Mouse (Mus musculus) intestine, postnatal 0 days (tissue): ENCODE measurements around the gene Hs1bp3. TPM values are rescaled to one million over a fixed set of nuclear protein-coding genes. Genes with fewer than 3 reads are reported as not detected.

Experiments
- ATAC-seq: fragments of 200-750 bp; cut with Nextera tagmentation; 2 replicates; pipeline ENCODE4 v1.8.0; 2017; ENCODE audit warnings: mild to moderate bottlenecking, moderate TSS enrichment, moderate library complexity
- H3K27ac ChIP-seq: fragments of 300-500 bp; sonication (generic); 2 replicates; pipeline ENCODE4 v1.5.1; 2014; ENCODE audit warnings: mild to moderate bottlenecking, low read depth, low read length, moderate library complexity
- H3K27me3 ChIP-seq: fragments of 300-500 bp; sonication (generic); replicated peaks from 2 replicates; pipeline ENCODE4 v1.6.1; 2014; ENCODE audit warnings: low read length, mixed read lengths; ENCODE audit not compliant: control insufficient read depth, insufficient read depth
- H3K36me3 ChIP-seq: fragments of 300-500 bp; sonication (generic); 2 replicates; pipeline ENCODE4 v1.6.1; 2014; ENCODE audit warnings: mild to moderate bottlenecking, moderate library complexity; ENCODE audit not compliant: control insufficient read depth, insufficient read depth
- H3K4me1 ChIP-seq: fragments of 300-500 bp; sonication (generic); replicated peaks from 2 replicates; pipeline ENCODE4 v1.6.1; 2014; ENCODE audit warnings: antibody characterized with exemption, low read length, mixed read lengths; ENCODE audit not compliant: control insufficient read depth, insufficient read depth
- H3K4me2 ChIP-seq: fragments of 300-500 bp; sonication (generic); replicated peaks from 2 replicates; pipeline ENCODE4 v1.6.1; 2014; ENCODE audit warnings: low read depth, mild to moderate bottlenecking, moderate library complexity
- H3K4me3 ChIP-seq: fragments of 300-500 bp; sonication (generic); 2 replicates; pipeline ENCODE4 v1.5.1; 2014; ENCODE audit warnings: low read depth, low read length
- H3K9ac ChIP-seq: fragments of 300-500 bp; sonication (generic); 2 replicates; pipeline ENCODE4 v1.6.1; 2014; ENCODE audit warnings: mild to moderate bottlenecking, low read depth, low read length
- H3K9me3 ChIP-seq: fragments of 300-500 bp; sonication (generic); 2 replicates; pipeline ENCODE4 v1.6.1; 2016; ENCODE audit warnings: mixed run types; ENCODE audit not compliant: control insufficient read depth
- CTCF ChIP-seq: sonication (generic); IDR thresholded peaks from 2 replicates; pipeline ENCODE4 v1.5.1; 2016; ENCODE audit warnings: low read depth, mild to moderate bottlenecking, control low read depth, antibody characterized with exemption, moderate library complexity
- WGBS: fragments of 180-500 bp; shearing (Covaris S2); extraction: QIAGEN DNeasy Blood & Tissue Kit; methylation state at CpG from one replicate; pipeline ENCODE4 v1.1.7; 2014; 5-methylcytosine and 5-hydroxymethylcytosine counted together
- polyA plus RNA-seq: library from polyadenylated mRNA; unstranded; fragments of >200 nt; fragmentation: Nextera tagmentation; extraction: Ambion mirVana; gene quantifications from 2 replicates; pipeline ENCODE4 v1.2.1, GENCODE M21; 2015

Gene Hs1bp3
- polyA plus RNA-seq, 1 experiment from 2014 or later = 20.5 TPM

DNA sequence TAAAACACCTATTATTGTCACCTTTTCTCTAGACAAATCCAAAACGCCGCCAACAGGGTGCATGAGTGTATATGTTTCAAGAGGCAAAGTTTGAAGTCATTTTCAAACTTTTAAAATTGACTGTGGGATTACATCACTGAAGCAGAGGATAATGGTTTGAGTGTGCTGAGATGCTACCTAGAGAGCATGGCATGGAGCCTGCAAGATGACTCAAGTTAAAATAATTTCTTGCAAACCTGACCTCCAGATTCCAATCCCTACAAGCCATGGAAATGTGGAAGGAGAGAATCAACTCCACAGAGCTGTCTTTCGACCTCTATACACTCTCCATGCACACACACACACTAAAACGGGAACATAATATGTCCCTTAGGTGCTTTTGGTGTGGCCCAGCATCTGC, 966 bp upstream of the Hs1bp3 start:
- 90% methylated on average over 4 of the region's 4 CpGs for WGBS
- no peak for TF ChIP-seq CTCF

DNA sequence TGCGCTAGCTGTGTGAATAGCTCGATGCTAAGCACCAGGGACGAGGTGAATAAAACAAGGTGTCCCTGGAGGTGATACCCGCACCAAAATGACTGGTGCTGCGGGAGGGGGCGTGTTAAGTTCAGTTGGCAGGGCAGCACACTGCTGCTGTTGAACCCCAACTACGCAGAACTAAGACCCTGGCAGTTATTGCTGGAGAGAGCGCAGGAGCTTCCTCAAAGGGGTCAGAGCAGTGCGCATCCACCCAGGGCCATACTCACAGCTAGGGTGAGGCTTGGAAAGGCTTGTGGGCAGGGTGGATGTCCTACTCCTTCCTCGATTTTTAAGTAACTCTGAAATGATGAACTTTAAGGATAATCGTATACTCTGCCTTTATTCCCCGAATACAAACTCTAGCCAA, 541 bp downstream of the Hs1bp3 start:
- peak overlapping the region; percentile 74 for H3K4me3 ChIP-seq
- H3K9me3 ChIP-seq = no peaks in the 10 kb centered on the region
- 0 out of 2 replicates have a peak overlapping the region, but pooled peaks have one; percentile 31 for H3K27ac ChIP-seq
- peak overlapping the region; percentile 67 for H3K9ac ChIP-seq
- H3K4me2 ChIP-seq = peak overlapping the region; percentile 85
- H3K27me3 ChIP-seq = peaks cover 10% of the 10 kb centered on the region; the same call in 1 of the 2 replicates
- H3K4me1 ChIP-seq = no peaks in the 10 kb centered on the region
- peaks cover 14% of the 10 kb centered on the region for H3K36me3 ChIP-seq
- no peak for TF ChIP-seq CTCF
- peak; percentile 2 for ATAC-seq
- WGBS = 14% methylated on average over 12 of the region's 12 CpGs

More for the DNA sequence above, 966 bp upstream of the Hs1bp3 start:
- H3K27me3 ChIP-seq = peaks cover 10% of the 10 kb centered on the region; the same call in 1 of the 2 replicates
- ATAC-seq = no peak
- H3K4me1 ChIP-seq = no peaks in the 10 kb centered on the region
- H3K27ac ChIP-seq = no peak overlapping the region
- no peak overlapping the region for H3K4me2 ChIP-seq
- H3K9ac ChIP-seq = no peak overlapping the region
- no peaks in the 10 kb centered on the region for H3K36me3 ChIP-seq
- H3K9me3 ChIP-seq = no peaks in the 10 kb centered on the region
- no peak overlapping the region for H3K4me3 ChIP-seq

DNA sequence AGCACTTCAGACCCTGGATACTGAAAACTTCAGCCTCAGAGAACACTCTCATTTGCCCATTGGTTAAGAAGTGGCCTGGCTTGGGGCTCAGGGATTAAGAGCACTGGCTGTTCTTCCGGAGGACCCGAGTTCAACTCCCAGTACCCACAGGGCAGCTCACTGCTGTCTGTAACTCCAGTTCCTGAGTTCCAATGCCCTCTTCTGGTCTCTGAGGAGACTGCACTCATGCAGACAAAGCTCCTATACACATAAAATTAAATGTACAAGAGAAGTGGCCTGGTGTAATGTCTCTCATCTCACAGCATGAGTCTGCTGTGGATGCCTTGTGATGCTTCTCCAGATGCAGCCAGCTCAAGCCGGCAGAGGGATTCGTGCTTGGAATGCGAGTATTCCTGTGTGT, 3.3 kb downstream of the Hs1bp3 start:
- peaks cover 2% of the 10 kb centered on the region; the same call in 1 of the 2 replicates for H3K27me3 ChIP-seq
- H3K27ac ChIP-seq = no peak overlapping the region
- no peak overlapping the region for H3K4me3 ChIP-seq
- H3K4me1 ChIP-seq = no peaks in the 10 kb centered on the region
- H3K36me3 ChIP-seq = peaks cover 29% of the 10 kb centered on the region
- no peak overlapping the region for H3K4me2 ChIP-seq
- peak; percentile 51 for TF ChIP-seq CTCF
- no peaks in the 10 kb centered on the region for H3K9me3 ChIP-seq
- no peak for ATAC-seq
- 89% methylated on average over 5 of the region's 5 CpGs for whole genome bisulfite sequencing
- no peak overlapping the region for H3K9ac ChIP-seq

DNA sequence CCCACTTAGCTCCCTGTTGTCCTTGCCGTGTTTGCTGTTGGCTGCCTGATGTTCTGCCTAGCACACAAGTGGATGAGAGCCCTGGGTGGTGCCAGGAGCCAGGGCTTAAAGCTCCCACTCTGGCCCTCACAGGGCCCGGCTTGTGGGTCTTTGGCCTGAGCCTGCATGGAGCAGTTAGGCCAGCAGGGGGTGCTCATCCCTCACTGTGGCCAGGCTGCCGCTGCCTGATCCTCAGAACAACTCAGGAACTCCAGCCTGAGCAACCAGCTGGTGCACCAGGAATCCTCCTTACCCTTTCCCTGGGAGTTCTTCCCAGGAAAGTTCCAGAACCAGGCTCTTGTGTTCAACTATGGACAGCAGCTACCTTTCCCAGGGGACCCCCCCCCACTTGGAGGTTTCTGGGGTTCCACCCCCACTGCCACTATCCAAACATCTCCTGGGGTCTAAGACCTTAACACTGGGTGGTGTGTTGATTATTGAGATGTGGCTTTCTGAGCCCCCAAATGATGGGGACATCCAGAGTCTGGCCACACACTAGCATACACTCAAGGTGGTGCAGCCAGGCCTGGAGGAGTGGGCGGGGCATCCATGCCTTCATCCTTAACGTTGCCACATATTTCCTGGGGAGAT, 7.0 kb downstream of the Hs1bp3 start:
- Histone ChIP-seq H3K27ac (no peak overlapping the region), H3K4me3 (no peak overlapping the region), H3K36me3 (peaks cover 62% of the 10 kb centered on the region), H3K4me2 (no peak overlapping the region), H3K27me3 (no peaks in the 10 kb centered on the region), H3K4me1 (no peaks in the 10 kb centered on the region), H3K9me3 (no peaks in the 10 kb centered on the region), H3K9ac (no peak overlapping the region)
- 42% methylated on average over 5 of the region's 5 CpGs for WGBS
- TF ChIP-seq CTCF = peak; percentile 96
- peak; percentile 48; the same call in 1 of the 2 replicates for ATAC-seq

DNA sequence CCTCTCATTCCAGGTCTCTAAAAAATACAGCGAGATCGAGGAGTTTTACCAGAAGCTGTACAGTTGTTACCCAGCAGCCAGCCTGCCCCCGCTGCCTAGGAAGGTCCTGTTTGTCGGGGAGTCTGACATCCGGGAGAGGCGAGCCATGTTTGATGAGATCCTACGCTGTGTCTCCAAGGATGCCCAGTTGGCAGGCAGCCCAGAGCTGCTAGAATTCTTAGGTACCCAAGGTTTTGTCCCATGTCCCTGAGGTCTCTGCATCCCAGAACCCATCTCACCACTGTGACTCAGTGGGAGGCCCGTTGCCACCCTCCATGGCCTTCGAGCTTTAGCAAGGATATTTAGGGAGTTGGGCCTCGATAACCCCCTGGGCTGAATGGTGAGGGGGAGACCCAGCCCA, 8.3 kb downstream of the Hs1bp3 start:
- no peak overlapping the region for H3K9ac ChIP-seq
- ATAC-seq = no peak
- H3K27ac ChIP-seq = no peak overlapping the region
- no peak overlapping the region for H3K4me2 ChIP-seq
- H3K4me1 ChIP-seq = no peaks in the 10 kb centered on the region
- H3K9me3 ChIP-seq = no peaks in the 10 kb centered on the region
- TF ChIP-seq CTCF = no peak
- WGBS = 87% methylated on average over 10 of the region's 10 CpGs
- no peak overlapping the region for H3K4me3 ChIP-seq
- H3K36me3 ChIP-seq = peaks cover 71% of the 10 kb centered on the region
- no peaks in the 10 kb centered on the region for H3K27me3 ChIP-seq

DNA sequence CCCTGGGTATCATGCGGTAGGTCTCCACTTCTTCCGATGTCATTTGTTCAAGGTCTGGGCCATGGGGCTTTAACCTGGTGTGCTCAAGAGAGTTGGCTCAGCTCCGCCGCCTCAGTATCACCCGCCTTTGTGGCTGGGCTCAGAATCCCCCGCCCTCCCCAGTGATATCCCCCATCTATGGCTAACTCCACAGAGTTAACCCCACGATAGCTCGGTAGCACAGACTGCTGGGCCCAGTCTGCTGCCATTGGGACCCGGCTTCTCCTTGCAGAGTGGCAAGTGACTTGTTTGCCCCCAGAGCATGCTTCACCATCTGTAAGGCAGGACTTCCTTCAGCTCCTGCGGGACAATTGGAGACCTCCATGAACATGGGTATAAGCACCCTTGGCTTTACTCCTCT, 10.9 kb downstream of the Hs1bp3 start:
- Histone ChIP-seq H3K4me1 (no peaks in the 10 kb centered on the region), H3K4me2 (no peak overlapping the region), H3K27me3 (no peaks in the 10 kb centered on the region), H3K36me3 (peaks cover 64% of the 10 kb centered on the region), H3K4me3 (no peak overlapping the region), H3K9ac (no peak overlapping the region), H3K9me3 (no peaks in the 10 kb centered on the region), H3K27ac (no peak overlapping the region)
- WGBS = 87% methylated on average over 10 of the region's 10 CpGs
- no peak for ATAC-seq
- no peak for TF ChIP-seq CTCF
